Mouse (Mus musculus) CH12.LX (cell line): Measurements from ENCODE around the gene Dnajc17. TPM values are rescaled to one million over a fixed set of nuclear protein-coding genes. Genes with fewer than 3 reads are reported as not detected.

Source experiments
- DNase-seq: peaks from one replicate; pipeline ENCODE4 v3.0.0-alpha.2; 2013; ENCODE audit errors: extremely low read depth
- H3K27ac ChIP-seq: 2 replicates; pipeline ENCODE4 v1.5.1; 2012; ENCODE audit warnings: low read depth, mild to moderate bottlenecking, control low read depth, moderate library complexity; ENCODE audit not compliant: insufficient read depth
- H3K27me3 ChIP-seq: replicated peaks from 2 replicates; pipeline ENCODE3; 2012; ENCODE audit warnings: inconsistent platforms
- H3K36me3 ChIP-seq, 2 experiments: replicated peaks in 1 of 2; 2 replicates each; pipeline versions ENCODE3 to v1.6.1; 2012; ENCODE audit warnings: inconsistent platforms in 1 of 2, low read length in 1 of 2, mild to moderate bottlenecking in 1 of 2, mixed read lengths in 1 of 2, moderate library complexity in 1 of 2; ENCODE audit not compliant: control insufficient read depth in 1 of 2, insufficient read depth in 1 of 2
- H3K4me1 ChIP-seq, 2 experiments: 2 replicates each; pipeline ENCODE4 v1.6.1; 2012; ENCODE audit warnings: inconsistent platforms in 1 of 2, moderate library complexity in 1 of 2; ENCODE audit not compliant: insufficient read depth in 2 of 2, control insufficient read depth in 1 of 2
- H3K4me2 ChIP-seq: 2 replicates; pipeline ENCODE4 v1.6.1; 2012; ENCODE audit warnings: low read depth, mild to moderate bottlenecking, control low read depth; ENCODE audit not compliant: poor library complexity, insufficient read depth, severe bottlenecking
- H3K4me3 ChIP-seq, 3 experiments: fragments of 150-350 bp in 1 of 3; sonication (generic) in 1 of 3; replicated peaks in 1 of 3; 2 replicates each; pipeline versions ENCODE3 to v1.5.1; 2011 to 2012; ENCODE audit warnings: low read depth in 2 of 3, low read length in 2 of 3, mild to moderate bottlenecking in 2 of 3, moderate library complexity in 2 of 3, control low read depth in 1 of 3, improper control_type of control experiment in 1 of 3, inconsistent platforms in 1 of 3, mixed read lengths in 1 of 3; ENCODE audit not compliant: poor library complexity in 1 of 3
- H3K79me2 ChIP-seq: replicated peaks from 2 replicates; pipeline ENCODE4 v1.6.1; 2012; ENCODE audit warnings: mild to moderate bottlenecking, moderate library complexity; ENCODE audit not compliant: control insufficient read depth, poor library complexity, insufficient read depth, severe bottlenecking; ENCODE audit errors: extremely low read depth
- H3K9ac ChIP-seq: 2 replicates; pipeline ENCODE4 v1.6.1; 2012; ENCODE audit warnings: low read depth, mild to moderate bottlenecking, control low read depth, moderate library complexity; ENCODE audit not compliant: insufficient read depth
- H3K9me3 ChIP-seq: replicated peaks from 2 replicates; pipeline ENCODE3; 2012; ENCODE audit warnings: low read length, inconsistent platforms, mixed read lengths
- CHD1 ChIP-seq: IDR thresholded peaks from 2 replicates; pipeline ENCODE4 v1.6.1; 2012; ENCODE audit warnings: low read depth, low read length, improper control_type of control experiment, inconsistent platforms
- CHD2 ChIP-seq: IDR thresholded peaks from 2 replicates; pipeline ENCODE4 v1.6.1; 2011; ENCODE audit warnings: low read length, improper control_type of control experiment
- CTCF ChIP-seq, 2 experiments: IDR thresholded peaks in 1 of 2; conservative IDR thresholded peaks in 1 of 2; 2 replicates each; pipeline ENCODE4 v1.5.1; 2011 to 2012; ENCODE audit warnings: low read depth in 2 of 2, low read length in 2 of 2, improper control_type of control experiment in 1 of 2, inconsistent platforms in 1 of 2, mild to moderate bottlenecking in 1 of 2, moderate library complexity in 1 of 2
- E2F4 ChIP-seq: IDR thresholded peaks from 2 replicates; pipeline ENCODE4 v1.6.1; 2011; ENCODE audit warnings: low read depth, low read length, improper control_type of control experiment; ENCODE audit not compliant: insufficient replicate concordance
- EP300 ChIP-seq: IDR thresholded peaks from 2 replicates; pipeline ENCODE4 v1.6.1; 2011; ENCODE audit warnings: low read length, improper control_type of control experiment
- IRF4 ChIP-seq: IDR thresholded peaks from 2 replicates; pipeline ENCODE4 v1.6.1; 2014; ENCODE audit warnings: low read depth, mild to moderate bottlenecking, inconsistent platforms, low read length, improper control_type of control experiment
- JUN ChIP-seq: IDR thresholded peaks from 2 replicates; pipeline ENCODE4 v1.6.1; 2011; ENCODE audit warnings: low read depth, mild to moderate bottlenecking, low read length, improper control_type of control experiment, moderate library complexity; ENCODE audit not compliant: insufficient read depth
- JUND ChIP-seq: conservative IDR thresholded peaks from 2 replicates; pipeline ENCODE4 v1.6.1; 2011; ENCODE audit warnings: low read depth, low read length, improper control_type of control experiment
- KAT2A ChIP-seq: IDR thresholded peaks from 2 replicates; pipeline ENCODE4 v1.6.1; 2012; ENCODE audit warnings: low read length, improper control_type of control experiment, inconsistent platforms; ENCODE audit not compliant: insufficient replicate concordance
- MAFK ChIP-seq: IDR thresholded peaks from 2 replicates; pipeline ENCODE4 v1.6.1; 2011; ENCODE audit warnings: low read length, improper control_type of control experiment; ENCODE audit not compliant: insufficient replicate concordance
- MAX ChIP-seq: IDR thresholded peaks from 2 replicates; pipeline ENCODE4 v1.6.1; 2011; ENCODE audit warnings: low read length, improper control_type of control experiment
- MEF2A ChIP-seq: IDR thresholded peaks from 2 replicates; pipeline ENCODE4 v1.6.1; 2014; ENCODE audit warnings: low read depth, mild to moderate bottlenecking, inconsistent platforms, low read length, improper control_type of control experiment, borderline replicate concordance
- MXI1 ChIP-seq: IDR thresholded peaks from 2 replicates; pipeline ENCODE4 v1.6.1; 2011; ENCODE audit warnings: mild to moderate bottlenecking, low read depth, low read length, improper control_type of control experiment
- MYC ChIP-seq: IDR thresholded peaks from 2 replicates; pipeline ENCODE4 v1.6.1; 2011; ENCODE audit warnings: low read depth, mild to moderate bottlenecking, improper control_type of control experiment, low read length
- NRF1 ChIP-seq: IDR thresholded peaks from 2 replicates; pipeline ENCODE4 v1.6.1; 2014; ENCODE audit warnings: low read depth, mild to moderate bottlenecking, inconsistent platforms, low read length, improper control_type of control experiment, moderate library complexity
- PAX5 ChIP-seq: IDR thresholded peaks from 2 replicates; pipeline ENCODE4 v1.6.1; 2012; ENCODE audit warnings: low read length, inconsistent platforms, mixed read lengths
- POLR2A ChIP-seq: IDR thresholded peaks from 2 replicates; pipeline ENCODE4 v1.6.1; 2011; ENCODE audit warnings: low read depth, mild to moderate bottlenecking, improper control_type of control experiment, low read length
- POLR2AphosphoS2 ChIP-seq: IDR thresholded peaks from 2 replicates; pipeline ENCODE4 v1.6.1; 2011; ENCODE audit warnings: low read depth, low read length, improper control_type of control experiment
- RAD21 ChIP-seq: IDR thresholded peaks from 2 replicates; pipeline ENCODE4 v1.6.1; 2011; ENCODE audit warnings: low read depth, mild to moderate bottlenecking, low read length, improper control_type of control experiment, moderate library complexity
- SIN3A ChIP-seq: IDR thresholded peaks from 2 replicates; pipeline ENCODE4 v1.6.1; 2012; ENCODE audit warnings: low read length, improper control_type of control experiment, inconsistent platforms
- SMC3 ChIP-seq: IDR thresholded peaks from 2 replicates; pipeline ENCODE4 v1.6.1; 2011; ENCODE audit warnings: low read depth, low read length, improper control_type of control experiment
- TBP ChIP-seq: conservative IDR thresholded peaks from 2 replicates; pipeline ENCODE4 v1.6.1; 2011; ENCODE audit warnings: low read depth, low read length, improper control_type of control experiment
- TCF12 ChIP-seq: IDR thresholded peaks from 2 replicates; pipeline ENCODE4 v1.6.1; 2014; ENCODE audit warnings: low read depth, mild to moderate bottlenecking, inconsistent platforms, low read length, improper control_type of control experiment
- USF2 ChIP-seq: conservative IDR thresholded peaks from 2 replicates; pipeline ENCODE4 v1.6.1; 2011; ENCODE audit warnings: low read depth, low read length, improper control_type of control experiment
- ZC3H11A ChIP-seq: IDR thresholded peaks from 2 replicates; pipeline ENCODE4 v1.6.1; 2012; ENCODE audit warnings: low read depth, mild to moderate bottlenecking, inconsistent platforms, low read length, improper control_type of control experiment
- ZMIZ1 ChIP-seq: IDR thresholded peaks from 2 replicates; pipeline ENCODE4 v1.6.1; 2012; ENCODE audit warnings: low read depth, mild to moderate bottlenecking, inconsistent platforms, low read length, improper control_type of control experiment
- ZNF384 ChIP-seq: IDR thresholded peaks from 2 replicates; pipeline ENCODE4 v1.6.1; 2012; ENCODE audit warnings: low read depth, low read length, improper control_type of control experiment, inconsistent platforms
- dilution Hi-C: fragments of 300-500 bp; cut with MboI; formaldehyde crosslinking; loops from 2 replicates; pipeline ENCODE4 v1.14.3; 2020; ENCODE audit warnings: low sequenced_read_pairs; ENCODE audit not compliant: extremely low pct_unique_long_range_greater_than_20kb, extremely low pct_ligation_motif_present
- in situ Hi-C: fragments of 300-500 bp; cut with MboI; formaldehyde crosslinking; loops from 3 replicates; pipeline ENCODE4 v1.14.3; 2019; ENCODE audit warnings: low sequenced_read_pairs, low pct_ligation_motif_present, low pct_unique_long_range_greater_than_20kb, mixed read lengths
- polyA plus RNA-seq: library from polyadenylated mRNA; unstranded; fragments of >175 nt; gene quantifications from 2 replicates; pipeline ENCODE4 v1.2.1, GENCODE M21; 2012; ENCODE audit warnings: low read depth; ENCODE audit not compliant: insufficient read length
- total RNA-seq, 2 experiments: library from RNA; depleted of rRNA; stranded (reverse); fragments of 300-350 nt in 1 of 2; fragments of >200 nt in 1 of 2; gene quantifications; 2 replicates each; pipeline ENCODE4 v1.2.3; 2012 to 2014

Dnajc17 gene
- total and polyA plus RNA-seq, 3 experiments, result 15.3 to 22.9 (median 19.8) TPM

- Histone ChIP-seq H3K9ac (no peak overlapping the region), H3K9me3 (peaks cover 2% of the 10 kb centered on the region), H3K27ac (no peak overlapping the region), H3K4me3 (no peak overlapping the region), H3K27me3 (peaks cover 14% of the 10 kb centered on the region), H3K4me1 (peaks cover 0 to 10% of the 10 kb centered on the region in 2 experiments; a peak in 2 of 4 replicates), H3K79me2 (no peaks in the 10 kb centered on the region), H3K36me3 (no peaks in the 10 kb centered on the region), H3K4me2 (no peak overlapping the region)
- dilution Hi-C loops, result no loop called here
- DNase-seq, result no peak
- TF ChIP-seq CHD1, result no peak
- no peak for TF ChIP-seq ZC3H11A
- TF ChIP-seq SMC3, result no peak
- no peak for TF ChIP-seq POLR2AphosphoS2
- no peak for TF ChIP-seq ZNF384
- TF ChIP-seq MEF2A, result no peak
- no peak for TF ChIP-seq TCF12
- TF ChIP-seq MAX, result no peak
- no peak for TF ChIP-seq TBP
- no peak for TF ChIP-seq CTCF (conservative IDR thresholded peaks at IDR 0.05 in 1 of 2, IDR thresholded peaks at IDR 0.05 in 1 of 2; ENCODE audit: low read depth in 2 of 2, low read length in 2 of 2)
- no peak for TF ChIP-seq E2F4
- no peak for TF ChIP-seq CHD2
- no peak for TF ChIP-seq NRF1
- no peak for TF ChIP-seq EP300
- no peak for TF ChIP-seq JUN
- TF ChIP-seq PAX5, result no peak
- in situ Hi-C loops, result no loop called here
These were observed 30.1 kb upstream of the Dnajc17 start for GRCm38 (mm10) chr2:119238671-119239070.

GRCm38 (mm10) chr2:119237871-119238220 lies 29.3 kb upstream of the Dnajc17 start:
- Histone ChIP-seq H3K27me3 (peaks cover 14% of the 10 kb centered on the region), H3K9ac (no peak overlapping the region), H3K4me3 (no peak overlapping the region), H3K79me2 (no peaks in the 10 kb centered on the region), H3K9me3 (peaks cover 2% of the 10 kb centered on the region), H3K4me1 (peaks cover 0 to 10% of the 10 kb centered on the region in 2 experiments; a peak in 2 of 4 replicates), H3K36me3 (no peaks in the 10 kb centered on the region), H3K27ac (no peak overlapping the region), H3K4me2 (no peak overlapping the region)
- in situ Hi-C loops (no loop called here), dilution Hi-C loops (no loop called here)
- DNase-seq, result no peak
- TF ChIP-seq POLR2A, result no peak
- TF ChIP-seq MEF2A, result no peak
- no peak for TF ChIP-seq ZC3H11A
- no peak for TF ChIP-seq EP300
- TF ChIP-seq SMC3, result no peak
- no peak for TF ChIP-seq RAD21
- no peak for TF ChIP-seq NRF1
- no peak for TF ChIP-seq KAT2A
- TF ChIP-seq CHD2, result no peak
- no peak for TF ChIP-seq TCF12
- no peak for TF ChIP-seq USF2
- no peak for TF ChIP-seq MAFK
- TF ChIP-seq JUND, result no peak
- TF ChIP-seq CHD1, result no peak
- no peak for TF ChIP-seq MXI1
- TF ChIP-seq ZNF384, result no peak
- no peak for TF ChIP-seq ZMIZ1
- TF ChIP-seq MYC, result no peak
- TF ChIP-seq SIN3A, result no peak
- no peak for TF ChIP-seq IRF4
